Mouse (Mus musculus) heart, embryonic 11.5 days (tissue): ENCODE measurements around the gene Ezr. TPM values are rescaled to one million over a fixed set of nuclear protein-coding genes. Genes with fewer than 3 reads are reported as not detected.

Source experiments
- ATAC-seq: fragments of 200-750 bp; cut with Nextera tagmentation; replicated peaks from 2 replicates; pipeline ENCODE4 v1.8.0; 2017; ENCODE audit warnings: moderate library complexity; ENCODE audit not compliant: insufficient number of reproducible peaks, low FRiP score, low TSS enrichment
- H3K27ac ChIP-seq: fragments of 300-500 bp; sonication (generic); 2 replicates; pipeline ENCODE4 v1.5.1; 2014; ENCODE audit warnings: mild to moderate bottlenecking, low read depth, low read length
- H3K27me3 ChIP-seq: fragments of 300-500 bp; sonication (generic); 2 replicates; pipeline ENCODE4 v1.6.1; 2014; ENCODE audit warnings: mild to moderate bottlenecking, low read length, mixed read lengths; ENCODE audit not compliant: control insufficient read depth, insufficient read depth
- H3K36me3 ChIP-seq: fragments of 300-500 bp; sonication (generic); 2 replicates; pipeline ENCODE4 v1.6.1; 2014; ENCODE audit warnings: mild to moderate bottlenecking, low read length, moderate library complexity, mixed read lengths; ENCODE audit not compliant: control insufficient read depth, insufficient read depth
- H3K4me1 ChIP-seq: fragments of 300-500 bp; sonication (generic); 2 replicates; pipeline ENCODE4 v1.6.1; 2014; ENCODE audit warnings: low read length; ENCODE audit not compliant: control insufficient read depth, insufficient read depth
- H3K4me2 ChIP-seq: fragments of 300-500 bp; sonication (generic); 2 replicates; pipeline ENCODE4 v1.6.1; 2014; ENCODE audit warnings: mild to moderate bottlenecking, moderate library complexity
- H3K4me3 ChIP-seq: fragments of 300-500 bp; sonication (generic); 2 replicates; pipeline ENCODE4 v1.5.1; 2014; ENCODE audit warnings: low read depth, low read length
- H3K9ac ChIP-seq: fragments of 300-500 bp; sonication (generic); 2 replicates; pipeline ENCODE4 v1.6.1; 2014; ENCODE audit warnings: mild to moderate bottlenecking, low read depth, low read length, moderate library complexity
- H3K9me3 ChIP-seq: fragments of 300-500 bp; sonication (generic); replicated peaks from 2 replicates; pipeline ENCODE4 v1.6.1; 2016; ENCODE audit warnings: low read length; ENCODE audit not compliant: control insufficient read depth
- WGBS: fragments of 180-500 bp; shearing (Covaris S2); extraction: QIAGEN DNeasy Blood & Tissue Kit; methylation state at CpG from one replicate; pipeline ENCODE4 v1.1.7; 2014; ENCODE audit not compliant: insufficient replicate concordance; 5-methylcytosine and 5-hydroxymethylcytosine counted together
- polyA plus RNA-seq: library from polyadenylated mRNA; unstranded; fragments of >200 nt; fragmentation: Nextera tagmentation; extraction: Ambion mirVana; gene quantifications from 2 replicates; pipeline ENCODE4 v1.2.1, GENCODE M21; 2014

Ezr gene
- polyA plus RNA-seq, 1 experiment from 2014 or later, result 89.2 TPM

- Histone ChIP-seq H3K27ac (no peak overlapping the region), H3K4me1 (peaks cover 31% of the 10 kb centered on the region), H3K9ac (no peak overlapping the region), H3K4me3 (no peak overlapping the region), H3K9me3 (no peaks in the 10 kb centered on the region), H3K36me3 (no peaks in the 10 kb centered on the region), H3K4me2 (no peak overlapping the region), H3K27me3 (no peaks in the 10 kb centered on the region)
- 57% methylated on average over 5 of the region's 5 CpGs for WGBS
- ATAC-seq, result no peak
These were observed 6.0 kb downstream of the Ezr start for GRCm38 (mm10) chr17:6776576-6776975.

GRCm38 (mm10) chr17:6776123-6776522 lies 6.5 kb downstream of the Ezr start:
- Histone ChIP-seq H3K4me2 (no peak overlapping the region), H3K9ac (no peak overlapping the region), H3K4me1 (peaks cover 31% of the 10 kb centered on the region), H3K4me3 (no peak overlapping the region), H3K36me3 (no peaks in the 10 kb centered on the region), H3K9me3 (no peaks in the 10 kb centered on the region), H3K27ac (no peak overlapping the region), H3K27me3 (no peaks in the 10 kb centered on the region)
- ATAC-seq, result no peak
- WGBS, result 80% methylated on average over 6 of the region's 6 CpGs

GRCm38 (mm10) chr17:6775671-6776070 lies 6.9 kb downstream of the Ezr start:
- no peak overlapping the region for H3K27ac ChIP-seq
- no peak overlapping the region for H3K9ac ChIP-seq

GRCm38 (mm10) chr17:6775221-6775620 lies 7.4 kb downstream of the Ezr start:
- WGBS, result 84% methylated on average over 9 of the region's 9 CpGs
- Histone ChIP-seq H3K27me3 (no peaks in the 10 kb centered on the region), H3K4me3 (no peak overlapping the region), H3K4me2 (no peak overlapping the region), H3K9ac (no peak overlapping the region), H3K4me1 (peaks cover 31% of the 10 kb centered on the region), H3K9me3 (no peaks in the 10 kb centered on the region), H3K36me3 (no peaks in the 10 kb centered on the region), H3K27ac (no peak overlapping the region)
- ATAC-seq, result no peak

More at GRCm38 (mm10) chr17:6775671-6776070, 6.9 kb downstream of the Ezr start:
- Histone ChIP-seq H3K36me3 (no peaks in the 10 kb centered on the region), H3K4me2 (no peak overlapping the region), H3K9me3 (no peaks in the 10 kb centered on the region), H3K4me3 (no peak overlapping the region), H3K4me1 (peaks cover 31% of the 10 kb centered on the region), H3K27me3 (no peaks in the 10 kb centered on the region)
- no peak for ATAC-seq
- WGBS, result 70% methylated on average over 4 of the region's 4 CpGs

GRCm38 (mm10) chr17:6773249-6773966 lies 9.2 kb downstream of the Ezr start:
- Histone ChIP-seq H3K9me3 (no peaks in the 10 kb centered on the region), H3K27ac (no peak overlapping the region), H3K27me3 (no peaks in the 10 kb centered on the region), H3K9ac (no peak overlapping the region; the same call in 1 of the 2 replicates), H3K4me1 (peaks cover 27% of the 10 kb centered on the region), H3K4me2 (no peak overlapping the region), H3K36me3 (no peaks in the 10 kb centered on the region), H3K4me3 (no peak overlapping the region)
- 83% methylated on average over 14 of the region's 14 CpGs for WGBS
- ATAC-seq, result no peak

GRCm38 (mm10) chr17:6772490-6772773 lies 10.2 kb downstream of the Ezr start:
- Histone ChIP-seq H3K4me3 (no peak overlapping the region), H3K27me3 (no peaks in the 10 kb centered on the region), H3K27ac (no peak overlapping the region), H3K9me3 (no peaks in the 10 kb centered on the region), H3K4me2 (no peak overlapping the region), H3K36me3 (no peaks in the 10 kb centered on the region), H3K4me1 (peaks cover 33% of the 10 kb centered on the region), H3K9ac (no peak overlapping the region)
- no peak for ATAC-seq
- 79% methylated on average over 5 of the region's 5 CpGs for WGBS

- H3K27me3 ChIP-seq, result no peaks in the 10 kb centered on the region
- no peak overlapping the region for H3K4me3 ChIP-seq
- 82% methylated on average over 16 of the region's 16 CpGs for WGBS
- H3K9ac ChIP-seq, result no peak overlapping the region
- no peaks in the 10 kb centered on the region for H3K36me3 ChIP-seq
- no peaks in the 10 kb centered on the region for H3K9me3 ChIP-seq
- no peak overlapping the region for H3K27ac ChIP-seq
- no peak for ATAC-seq
- H3K4me2 ChIP-seq, result no peak overlapping the region
- peaks cover 38% of the 10 kb centered on the region for H3K4me1 ChIP-seq
These were observed 10.7 kb downstream of the Ezr start for GRCm38 (mm10) chr17:6771661-6772489.

GRCm38 (mm10) chr17:6769602-6770001 lies 13.0 kb downstream of the Ezr start:
- Histone ChIP-seq H3K4me1 (peaks cover 60% of the 10 kb centered on the region), H3K9ac (no peak overlapping the region)
- 65% methylated on average over 4 of the region's 4 CpGs for WGBS

More at GRCm38 (mm10) chr17:6769602-6770001, 13.0 kb downstream of the Ezr start:
- ATAC-seq, result no peak
- H3K36me3 ChIP-seq, result no peaks in the 10 kb centered on the region
- H3K4me2 ChIP-seq, result no peak overlapping the region
- H3K9me3 ChIP-seq, result no peaks in the 10 kb centered on the region
- H3K4me3 ChIP-seq, result no peak overlapping the region
- no peak overlapping the region for H3K27ac ChIP-seq
- H3K27me3 ChIP-seq, result no peaks in the 10 kb centered on the region
